Mouse (Mus musculus) liver, embryonic 11.5 days (tissue): ENCODE results near the gene Bptf. TPM values are rescaled to one million over a fixed set of nuclear protein-coding genes. Genes with fewer than 3 reads are reported as not detected.
"Not testable (repeated sequence)": the region's sequence is repeated elsewhere in the genome, so short reads cannot be mapped to it uniquely, and the experiment has no call there.

Experiments
- ATAC-seq: fragments of 200-750 bp; cut with Nextera tagmentation; replicated peaks from 2 replicates; pipeline ENCODE4 v1.8.0; 2017; ENCODE audit warnings: moderate number of reproducible peaks, mild to moderate bottlenecking, moderate TSS enrichment, moderate library complexity; ENCODE audit not compliant: low FRiP score
- DNase-seq: peaks from one replicate; pipeline ENCODE4 v3.0.0-alpha.2; 2017; ENCODE audit warnings: low spot score
- H3K27ac ChIP-seq: fragments of 300-500 bp; sonication (generic); 2 replicates; pipeline ENCODE4 v1.5.1; 2014; ENCODE audit warnings: mild to moderate bottlenecking, low read depth, low read length, control low read depth
- H3K27me3 ChIP-seq: fragments of 300-500 bp; sonication (generic); replicated peaks from 2 replicates; pipeline ENCODE4 v1.6.1; 2014; ENCODE audit warnings: low read length, mixed read lengths; ENCODE audit not compliant: control insufficient read depth, insufficient read depth
- H3K36me3 ChIP-seq: fragments of 300-500 bp; sonication (generic); 2 replicates; pipeline ENCODE4 v1.6.1; 2014; ENCODE audit warnings: mild to moderate bottlenecking, low read length, moderate library complexity, mixed read lengths; ENCODE audit not compliant: control insufficient read depth, insufficient read depth
- H3K4me1 ChIP-seq: fragments of 300-500 bp; sonication (generic); replicated peaks from 2 replicates; pipeline ENCODE4 v1.6.1; 2014; ENCODE audit warnings: low read length, mixed read lengths; ENCODE audit not compliant: control insufficient read depth, insufficient read depth
- H3K4me2 ChIP-seq: fragments of 300-500 bp; sonication (generic); 2 replicates; pipeline ENCODE4 v1.6.1; 2014; ENCODE audit warnings: mild to moderate bottlenecking, control low read depth, moderate library complexity
- H3K4me3 ChIP-seq: fragments of 300-500 bp; sonication (generic); 2 replicates; pipeline ENCODE4 v1.5.1; 2014; ENCODE audit warnings: low read depth, low read length, control low read depth
- H3K9ac ChIP-seq: fragments of 300-500 bp; sonication (generic); 2 replicates; pipeline ENCODE4 v1.6.1; 2014; ENCODE audit warnings: low read depth, low read length, control low read depth
- H3K9me3 ChIP-seq: fragments of 300-500 bp; sonication (generic); 2 replicates; pipeline ENCODE4 v1.6.1; 2016; ENCODE audit warnings: low read length, inconsistent platforms, mixed read lengths; ENCODE audit not compliant: control insufficient read depth
- WGBS: fragments of 180-500 bp; shearing (Covaris S2); extraction: QIAGEN DNeasy Blood & Tissue Kit; methylation state at CpG from one replicate; pipeline ENCODE4 v1.1.7; 2014; 5-methylcytosine and 5-hydroxymethylcytosine counted together
- polyA plus RNA-seq: library from polyadenylated mRNA; unstranded; fragments of >200 nt; fragmentation: Nextera tagmentation; extraction: Ambion mirVana; gene quantifications from 2 replicates; pipeline ENCODE4 v1.2.1, GENCODE M21; 2014

The Bptf gene
- polyA plus RNA-seq, 1 experiment from 2014 or later, result 27.9 TPM

- not testable (repeated sequence) for ATAC-seq, H3K9me3 ChIP-seq, H3K4me1 ChIP-seq, H3K27ac ChIP-seq, H3K4me3 ChIP-seq, DNase-seq, H3K27me3 ChIP-seq, H3K9ac ChIP-seq, H3K4me2 ChIP-seq
- peaks cover 68% of the 10 kb centered on the region for H3K36me3 ChIP-seq
- 80% methylated on average over 3 of the region's 3 CpGs for WGBS
Measured at GRCm38 (mm10) chr11:107059634-107060033, 72.3 kb downstream of the Bptf start.

GRCm38 (mm10) chr11:107057391-107057790 lies 74.5 kb downstream of the Bptf start:
- Histone ChIP-seq H3K9ac (no peak overlapping the region), H3K4me2 (no peak overlapping the region), H3K4me3 (no peak overlapping the region), H3K9me3 (no peaks in the 10 kb centered on the region), H3K27me3 (no peaks in the 10 kb centered on the region), H3K36me3 (peaks cover 77% of the 10 kb centered on the region), H3K4me1 (no peaks in the 10 kb centered on the region), H3K27ac (no peak overlapping the region)
- ATAC-seq (no peak), DNase-seq (no peak)
- 92% methylated on average over 6 of the region's 6 CpGs for WGBS

- Histone ChIP-seq H3K9ac (no peak overlapping the region), H3K4me3 (no peak overlapping the region), H3K9me3 (no peaks in the 10 kb centered on the region), H3K27ac (no peak overlapping the region), H3K36me3 (peaks cover 62% of the 10 kb centered on the region), H3K4me1 (no peaks in the 10 kb centered on the region), H3K4me2 (no peak overlapping the region), H3K27me3 (no peaks in the 10 kb centered on the region)
- DNase-seq (no peak), ATAC-seq (peak; percentile 70)
- 84% methylated on average over 6 of the region's 6 CpGs for WGBS
Measured at GRCm38 (mm10) chr11:107054870-107055269, 77.1 kb downstream of the Bptf start.

- 90% methylated on average over 15 of the region's 15 CpGs for WGBS
- Histone ChIP-seq H3K36me3 (peaks cover 28% of the 10 kb centered on the region), H3K4me3 (no peak overlapping the region), H3K4me1 (peaks cover 5% of the 10 kb centered on the region), H3K27me3 (no peaks in the 10 kb centered on the region), H3K4me2 (no peak overlapping the region), H3K27ac (no peak overlapping the region), H3K9ac (no peak overlapping the region), H3K9me3 (no peaks in the 10 kb centered on the region)
- DNase-seq (no peak), ATAC-seq (no peak)
Measured at GRCm38 (mm10) chr11:107046766-107047620, 84.9 kb downstream of the Bptf start.

- Histone ChIP-seq H3K4me1 (peaks cover 5% of the 10 kb centered on the region), H3K9me3 (no peaks in the 10 kb centered on the region), H3K4me2 (no peak overlapping the region), H3K9ac (no peak overlapping the region), H3K27me3 (no peaks in the 10 kb centered on the region), H3K27ac (no peak overlapping the region), H3K4me3 (no peak overlapping the region), H3K36me3 (peaks cover 35% of the 10 kb centered on the region)
- DNase-seq (no peak), ATAC-seq (no peak)
- 88% methylated on average over 4 of the region's 4 CpGs for WGBS
Measured at GRCm38 (mm10) chr11:107045546-107045945, 86.4 kb downstream of the Bptf start.

- no peak overlapping the region for H3K4me3 ChIP-seq
- DNase-seq (no peak), ATAC-seq (peak; percentile 82)
- peaks cover 5% of the 10 kb centered on the region for H3K4me1 ChIP-seq
- peak overlapping the region; percentile 49; the same call in 1 of the 2 replicates for H3K27ac ChIP-seq
- 27% methylated on average over 5 of the region's 5 CpGs for WGBS
- peak overlapping the region; percentile 8 for H3K4me2 ChIP-seq
- no peaks in the 10 kb centered on the region for H3K27me3 ChIP-seq
- H3K9me3 ChIP-seq, result no peaks in the 10 kb centered on the region
- H3K9ac ChIP-seq, result no peak overlapping the region
- H3K36me3 ChIP-seq, result peaks cover 35% of the 10 kb centered on the region
Measured at GRCm38 (mm10) chr11:107044321-107044720, 87.6 kb downstream of the Bptf start.

GRCm38 (mm10) chr11:107043361-107043760 lies 88.6 kb downstream of the Bptf start:
- H3K4me3 ChIP-seq, result no peak overlapping the region
- 89% methylated on average over 11 of the region's 11 CpGs for WGBS
- H3K36me3 ChIP-seq, result peaks cover 35% of the 10 kb centered on the region
- peaks cover 5% of the 10 kb centered on the region for H3K4me1 ChIP-seq
- no peak overlapping the region for H3K9ac ChIP-seq
- DNase-seq (no peak), ATAC-seq (no peak)
- H3K4me2 ChIP-seq, result no peak overlapping the region
- no peaks in the 10 kb centered on the region for H3K27me3 ChIP-seq
- no peak overlapping the region for H3K27ac ChIP-seq
- H3K9me3 ChIP-seq, result no peaks in the 10 kb centered on the region

GRCm38 (mm10) chr11:107041396-107041795 lies 90.5 kb downstream of the Bptf start:
- Histone ChIP-seq H3K27me3 (no peaks in the 10 kb centered on the region), H3K4me3 (no peak overlapping the region), H3K4me1 (peaks cover 5% of the 10 kb centered on the region), H3K4me2 (no peak overlapping the region), H3K9me3 (no peaks in the 10 kb centered on the region), H3K36me3 (peaks cover 27% of the 10 kb centered on the region), H3K27ac (no peak overlapping the region), H3K9ac (no peak overlapping the region)
- WGBS, result 98% methylated on average over 3 of the region's 3 CpGs
- DNase-seq, result no peak
- no peak for ATAC-seq

- Histone ChIP-seq H3K4me2 (no peak overlapping the region), H3K4me3 (no peak overlapping the region), H3K4me1 (peaks cover 5% of the 10 kb centered on the region), H3K9ac (no peak overlapping the region), H3K27me3 (no peaks in the 10 kb centered on the region), H3K9me3 (no peaks in the 10 kb centered on the region), H3K27ac (no peak overlapping the region), H3K36me3 (peaks cover 24% of the 10 kb centered on the region)
- DNase-seq (no peak), ATAC-seq (no peak)
- WGBS, result 93% methylated on average over 5 of the region's 5 CpGs
Measured at GRCm38 (mm10) chr11:107039417-107039816, 92.5 kb downstream of the Bptf start.
